Mouse (Mus musculus): ENCODE results near the gene Cdh4. TPM values are rescaled to one million over a fixed set of nuclear protein-coding genes. Genes with fewer than 3 reads are reported as not detected.

Cdh4 gene
- polyA plus RNA-seq, 1 experiment from 2014 or later = 0.20 TPM

DNA sequence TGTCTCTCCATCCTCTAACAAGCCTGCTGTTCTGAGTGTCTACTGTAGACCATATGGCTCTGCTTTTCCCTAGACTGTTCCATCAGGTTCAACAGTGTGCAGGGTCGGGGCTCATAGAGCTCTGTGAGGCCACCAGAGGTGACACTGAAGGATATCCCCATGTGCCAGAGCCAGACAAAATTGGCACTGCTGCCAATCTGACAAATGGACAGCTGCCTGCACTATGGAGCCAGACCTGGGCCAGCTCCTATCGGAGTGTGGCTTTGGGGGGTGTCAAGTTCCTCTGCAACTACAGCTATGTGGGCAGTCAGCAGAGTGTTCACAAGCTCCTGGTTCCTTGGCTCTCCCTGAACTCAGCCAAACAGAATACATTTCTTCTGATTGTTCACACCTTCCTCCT, 164.1 kb downstream of the Cdh4 start:
- no peaks in the 10 kb centered on the region for H3K4me1 ChIP-seq
- H3K36me3 ChIP-seq = no peaks in the 10 kb centered on the region
- 0 out of 2 replicates have a peak, but pooled peaks cover 2% of the 10 kb centered on the region for H3K9me3 ChIP-seq (replicated peaks)
- no peak overlapping the region for H3K4me3 ChIP-seq
- H3K9ac ChIP-seq = no peak overlapping the region
- H3K27ac ChIP-seq = no peak overlapping the region
- WGBS (ENCODE audit: insufficient replicate concordance) = 80% methylated on average over 2 of the region's 2 CpGs
- no peak overlapping the region for H3K4me2 ChIP-seq
- no peak for ATAC-seq
- no peaks in the 10 kb centered on the region for H3K27me3 ChIP-seq (replicated peaks)

DNA sequence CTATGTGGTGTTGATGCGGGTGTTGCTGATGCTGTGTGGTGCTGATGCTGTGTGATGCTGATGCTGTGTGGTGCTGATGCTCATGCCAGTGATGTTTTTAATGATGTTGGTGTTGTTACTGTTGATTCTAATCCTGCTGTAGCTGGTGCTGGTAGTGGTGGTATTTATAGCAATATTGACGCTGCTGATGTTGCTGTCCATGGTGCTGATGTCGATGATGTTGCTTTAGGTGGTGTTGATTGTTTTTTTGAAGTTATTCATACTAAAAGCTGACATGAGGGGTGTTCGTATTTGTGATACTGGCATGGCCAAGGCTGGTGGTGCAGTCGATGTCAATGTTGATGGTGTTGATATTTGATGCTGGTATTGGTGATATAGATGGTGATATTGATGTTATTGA, 173.7 kb downstream of the Cdh4 start:
- no peaks in the 10 kb centered on the region for H3K36me3 ChIP-seq
- no peak overlapping the region for H3K27ac ChIP-seq
- ATAC-seq = no peak
- H3K27me3 ChIP-seq (replicated peaks) = no peaks in the 10 kb centered on the region
- WGBS (ENCODE audit: insufficient replicate concordance) = 37% methylated on average over 5 of the region's 5 CpGs
- H3K4me1 ChIP-seq = no peaks in the 10 kb centered on the region
- H3K9ac ChIP-seq = no peak overlapping the region
- H3K4me2 ChIP-seq = no peak overlapping the region
- H3K9me3 ChIP-seq (replicated peaks) = no peaks in the 10 kb centered on the region; the same call in none of the 2 replicates
- no peak overlapping the region for H3K4me3 ChIP-seq

DNA sequence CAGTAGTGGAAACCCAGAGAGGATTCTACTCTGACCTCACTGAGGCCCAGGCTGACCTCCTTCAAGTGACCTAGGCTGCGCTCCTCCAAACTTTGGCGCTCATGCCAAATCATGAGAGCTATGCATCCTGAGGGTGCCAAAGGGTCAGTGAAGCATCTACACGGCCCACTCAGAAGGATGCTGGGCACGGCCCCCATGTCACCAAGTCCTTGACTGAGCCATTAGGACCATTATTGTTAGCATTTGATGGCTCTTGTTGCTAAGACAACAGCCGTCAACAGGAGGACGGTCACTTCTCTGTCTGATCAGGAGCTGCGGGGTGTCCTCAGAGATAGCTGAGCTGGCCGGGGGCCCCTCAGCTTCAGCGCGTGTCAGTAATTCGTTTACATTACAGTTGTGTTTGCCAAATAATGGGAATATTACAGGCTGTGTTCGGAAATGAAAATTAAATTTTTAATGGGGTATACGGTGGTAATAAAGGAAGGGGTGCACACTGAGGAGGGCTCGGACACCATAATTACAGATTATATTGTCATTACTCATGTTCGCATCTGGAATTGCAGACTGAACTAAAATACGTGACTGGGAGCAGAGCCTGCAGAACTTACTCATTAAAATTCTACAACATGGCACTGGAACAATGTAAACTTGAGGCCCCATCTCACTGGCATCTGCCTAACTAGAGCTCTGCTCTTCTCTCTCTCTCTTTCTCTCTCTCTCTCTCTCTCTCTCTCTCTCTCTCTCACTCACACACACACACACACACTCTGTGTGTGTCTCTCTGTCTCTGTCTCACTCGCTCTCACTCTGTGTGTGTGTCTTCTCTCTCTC, 181.6 kb downstream of the Cdh4 start:
- Histone ChIP-seq H3K4me2 (no peak overlapping the region), H3K4me1 (no peaks in the 10 kb centered on the region), H3K27me3 (replicated peaks) (no peaks in the 10 kb centered on the region), H3K27ac (no peak overlapping the region), H3K9ac (no peak overlapping the region), H3K4me3 (no peak overlapping the region), H3K9me3 (replicated peaks) (no peaks in the 10 kb centered on the region), H3K36me3 (no peaks in the 10 kb centered on the region)
- 74% methylated on average over 17 of the region's 17 CpGs for WGBS (ENCODE audit: insufficient replicate concordance)
- no peak for ATAC-seq

DNA sequence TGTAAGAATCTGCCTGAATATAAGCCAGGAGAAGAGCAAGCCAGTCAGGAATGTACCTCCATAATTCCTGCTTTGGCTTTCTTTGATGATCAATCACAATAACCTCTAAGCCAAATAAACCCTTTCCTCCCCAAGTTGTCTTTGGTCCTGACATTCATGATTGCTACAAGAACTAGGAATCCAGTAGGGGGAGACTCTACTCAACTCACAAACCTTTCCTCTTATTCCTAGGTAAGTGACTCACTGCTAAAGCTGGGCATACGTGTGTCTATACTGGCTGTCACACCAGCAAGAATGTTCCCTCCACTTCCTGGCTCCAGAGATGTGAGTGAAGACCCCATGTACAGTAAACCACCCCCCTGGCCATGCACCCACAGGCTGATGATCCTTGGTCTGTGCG, 185.3 kb downstream of the Cdh4 start:
- Histone ChIP-seq H3K27me3 (replicated peaks) (no peaks in the 10 kb centered on the region), H3K9me3 (replicated peaks) (no peaks in the 10 kb centered on the region), H3K27ac (no peak overlapping the region), H3K9ac (no peak overlapping the region), H3K4me3 (no peak overlapping the region), H3K4me2 (no peak overlapping the region), H3K4me1 (no peaks in the 10 kb centered on the region), H3K36me3 (no peaks in the 10 kb centered on the region)
- no peak for ATAC-seq
- 62% methylated on average over 2 of the region's 2 CpGs for WGBS (ENCODE audit: insufficient replicate concordance)

DNA sequence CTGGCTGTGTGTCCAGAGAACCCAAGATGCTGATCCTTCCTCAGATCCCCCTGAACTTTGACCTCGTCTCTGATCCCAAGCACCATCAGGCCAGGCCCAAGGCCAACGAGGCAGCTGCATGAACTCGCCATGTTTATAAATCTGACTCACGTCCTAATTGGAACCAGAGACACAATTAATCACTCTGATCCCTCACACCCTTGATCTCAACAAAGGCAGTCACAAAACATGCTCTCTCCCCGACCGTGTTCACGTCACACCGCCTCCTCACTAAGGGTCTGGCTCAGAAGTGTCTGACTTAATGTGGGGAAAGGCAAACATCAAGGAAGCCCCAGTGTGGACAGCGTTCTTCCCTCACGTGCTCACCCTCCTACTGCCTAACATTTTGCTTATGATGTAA, 188.5 kb downstream of the Cdh4 start:
- Histone ChIP-seq H3K9me3 (replicated peaks) (no peaks in the 10 kb centered on the region), H3K27me3 (replicated peaks) (no peaks in the 10 kb centered on the region), H3K9ac (no peak overlapping the region), H3K27ac (no peak overlapping the region), H3K4me3 (no peak overlapping the region), H3K4me1 (no peaks in the 10 kb centered on the region), H3K4me2 (no peak overlapping the region), H3K36me3 (no peaks in the 10 kb centered on the region)
- ATAC-seq = no peak
- 66% methylated on average over 10 of the region's 10 CpGs for WGBS (ENCODE audit: insufficient replicate concordance)

DNA sequence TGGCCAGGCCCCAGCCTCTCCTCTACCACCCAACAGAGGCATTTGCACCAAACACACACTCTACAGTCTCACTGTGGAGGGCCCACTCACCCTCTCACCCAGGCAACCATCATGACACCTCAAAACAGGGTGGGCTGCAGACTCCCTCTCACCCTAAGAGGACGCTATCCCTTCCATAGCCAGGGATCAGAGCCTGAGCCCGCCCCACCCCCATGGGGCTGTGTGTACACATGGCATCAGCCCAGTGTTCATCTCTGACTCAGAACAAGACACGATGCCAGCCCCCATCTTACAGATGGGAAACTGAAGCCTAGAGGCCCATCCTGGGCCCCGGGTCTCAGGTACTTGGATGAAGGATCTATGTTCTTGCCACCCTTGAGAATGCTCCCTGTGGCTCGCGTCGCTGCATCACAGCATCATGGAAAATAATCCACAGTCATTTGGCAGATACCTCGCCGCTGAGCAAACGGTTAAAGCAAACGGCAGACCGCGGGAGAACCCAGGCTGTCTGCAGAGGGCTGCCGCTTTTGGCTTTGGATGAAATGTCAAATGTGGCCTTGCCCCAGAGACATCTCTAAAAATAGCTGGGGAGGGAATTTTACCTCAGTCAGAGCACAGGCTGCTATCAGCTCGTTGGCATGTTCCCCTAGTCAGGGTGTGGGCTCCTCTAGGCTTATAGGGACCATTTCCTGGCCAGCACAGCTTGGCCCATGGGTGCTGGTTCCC, 198.5 kb downstream of the Cdh4 start:
- H3K9ac ChIP-seq = no peak overlapping the region
- H3K36me3 ChIP-seq = no peaks in the 10 kb centered on the region
- H3K27ac ChIP-seq = no peak overlapping the region
- H3K9me3 ChIP-seq (replicated peaks) = no peaks in the 10 kb centered on the region
- H3K27me3 ChIP-seq (replicated peaks) = no peaks in the 10 kb centered on the region
- 65% methylated on average over 15 of the region's 15 CpGs for WGBS (ENCODE audit: insufficient replicate concordance)
- H3K4me3 ChIP-seq = no peak overlapping the region
- H3K4me1 ChIP-seq = no peaks in the 10 kb centered on the region
- H3K4me2 ChIP-seq = no peak overlapping the region
- no peak for ATAC-seq

DNA sequence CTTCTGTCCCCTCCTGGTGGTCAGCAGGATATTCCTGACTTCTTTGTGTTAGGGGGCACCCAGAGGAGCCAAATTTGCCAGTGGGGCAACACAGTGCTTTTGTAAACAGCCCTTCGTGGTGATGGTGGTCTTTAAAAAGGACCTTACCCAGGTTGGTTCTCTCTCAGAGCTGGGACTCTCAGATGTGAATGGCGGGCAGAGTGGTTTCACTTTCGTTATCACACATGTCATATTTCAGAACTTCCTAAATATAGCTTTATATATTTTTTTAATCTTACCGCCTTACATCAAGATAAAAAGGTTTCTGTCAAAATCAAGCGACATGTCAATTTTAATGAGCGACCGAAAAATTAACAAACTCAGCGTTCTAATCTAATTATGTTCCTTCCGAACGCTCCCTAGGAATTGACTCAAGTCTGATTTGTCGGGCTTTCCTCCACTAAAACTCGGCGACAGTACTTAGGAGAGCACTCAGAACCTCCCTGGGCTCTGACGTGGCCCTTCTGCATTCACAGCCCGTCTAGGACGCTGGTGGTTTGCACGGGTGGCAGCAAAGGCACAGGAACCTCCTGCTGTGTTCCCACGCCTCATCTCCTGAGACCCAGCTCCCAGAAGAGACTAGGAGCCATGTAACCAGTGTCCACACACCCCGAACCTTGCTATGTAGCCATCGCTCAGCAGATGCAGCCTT, 206.5 kb downstream of the Cdh4 start:
- ATAC-seq = no peak
- H3K27ac ChIP-seq = no peak overlapping the region
- no peak overlapping the region for H3K4me2 ChIP-seq
- no peak overlapping the region for H3K9ac ChIP-seq
- H3K36me3 ChIP-seq = no peaks in the 10 kb centered on the region
- no peaks in the 10 kb centered on the region for H3K27me3 ChIP-seq (replicated peaks)
- H3K4me3 ChIP-seq = no peak overlapping the region
- 65% methylated on average over 20 of the region's 20 CpGs for WGBS (ENCODE audit: insufficient replicate concordance)
- H3K9me3 ChIP-seq (replicated peaks) = no peaks in the 10 kb centered on the region
- no peaks in the 10 kb centered on the region for H3K4me1 ChIP-seq

DNA sequence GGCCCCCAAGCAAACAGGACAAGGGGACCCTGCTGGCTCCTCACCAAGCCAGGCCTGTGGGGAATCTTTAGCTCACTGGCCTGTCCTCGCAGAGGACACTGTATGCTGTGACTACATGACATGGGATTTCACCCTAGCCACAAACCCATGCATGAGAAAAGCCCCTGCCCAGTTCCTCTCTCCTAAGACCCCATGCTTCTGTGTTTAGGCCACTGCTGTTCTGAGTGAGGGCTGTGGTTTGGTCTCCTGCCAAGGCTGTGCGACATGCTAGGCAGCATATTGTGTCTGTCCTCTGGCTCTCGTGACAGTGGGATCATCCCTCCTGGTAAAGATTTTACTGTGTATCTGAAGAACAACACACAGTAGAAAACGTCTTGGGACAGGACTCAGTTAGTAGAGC, 207.1 kb downstream of the Cdh4 start:
- no peak overlapping the region for H3K4me2 ChIP-seq
- no peak overlapping the region for H3K4me3 ChIP-seq
- no peak overlapping the region for H3K27ac ChIP-seq
- H3K9me3 ChIP-seq (replicated peaks) = no peaks in the 10 kb centered on the region
- ATAC-seq = no peak
- 46% methylated on average over 4 of the region's 4 CpGs for WGBS (ENCODE audit: insufficient replicate concordance)
- H3K9ac ChIP-seq = no peak overlapping the region
- H3K4me1 ChIP-seq = no peaks in the 10 kb centered on the region
- no peaks in the 10 kb centered on the region for H3K36me3 ChIP-seq
- no peaks in the 10 kb centered on the region for H3K27me3 ChIP-seq (replicated peaks)

DNA sequence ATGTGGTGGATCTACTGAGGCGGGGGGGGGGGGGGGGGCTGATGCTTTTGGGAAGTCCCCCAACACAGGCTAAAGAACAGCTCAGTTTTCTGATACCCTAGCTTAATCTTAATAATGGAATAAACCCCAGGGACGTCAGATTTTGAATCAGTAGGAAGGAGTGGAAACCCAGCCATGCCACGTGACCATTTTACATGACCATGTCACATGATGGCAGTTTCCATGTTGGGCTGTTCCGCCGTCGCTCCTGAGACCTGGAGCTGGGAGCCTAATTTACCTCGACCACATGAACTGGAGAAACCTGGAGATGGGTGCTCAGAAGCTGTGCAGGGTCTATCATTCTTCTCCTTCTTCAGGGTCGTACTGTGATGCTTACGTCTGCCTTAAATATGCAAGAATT, 207.9 kb downstream of the Cdh4 start:
- H3K27ac ChIP-seq = no peak overlapping the region
- H3K27me3 ChIP-seq (replicated peaks) = no peaks in the 10 kb centered on the region
- H3K9me3 ChIP-seq (replicated peaks) = no peaks in the 10 kb centered on the region
- no peak overlapping the region for H3K9ac ChIP-seq
- 69% methylated on average over 9 of the region's 9 CpGs for WGBS (ENCODE audit: insufficient replicate concordance)
- ATAC-seq = no peak
- H3K4me3 ChIP-seq = no peak overlapping the region
- H3K4me2 ChIP-seq = no peak overlapping the region
- H3K36me3 ChIP-seq = no peaks in the 10 kb centered on the region
- no peaks in the 10 kb centered on the region for H3K4me1 ChIP-seq

DNA sequence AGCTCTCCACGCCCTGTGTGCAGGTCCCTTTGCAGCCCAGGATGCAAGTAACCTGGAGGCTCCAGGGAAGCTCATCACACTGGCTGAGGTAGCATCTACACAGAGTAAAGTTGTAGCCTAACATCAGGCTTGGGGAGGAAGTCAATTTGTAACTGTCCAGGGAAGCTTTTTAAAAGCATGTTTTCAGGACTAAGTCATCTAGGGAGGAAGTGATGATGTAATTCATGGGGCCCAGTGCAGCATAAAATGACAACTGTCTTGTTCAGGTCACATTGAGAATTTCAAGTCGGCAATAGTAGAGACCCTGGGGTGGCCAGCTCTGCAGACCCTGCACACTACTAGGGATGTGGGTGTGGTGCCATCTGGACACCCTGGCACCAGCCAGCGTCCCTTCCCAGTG, 213.3 kb downstream of the Cdh4 start:
- no peaks in the 10 kb centered on the region for H3K9me3 ChIP-seq (replicated peaks)
- no peaks in the 10 kb centered on the region for H3K36me3 ChIP-seq
- H3K4me2 ChIP-seq = no peak overlapping the region
- H3K27me3 ChIP-seq (replicated peaks) = no peaks in the 10 kb centered on the region
- WGBS (ENCODE audit: insufficient replicate concordance) = 44% methylated on average over 3 of the region's 3 CpGs
- no peak overlapping the region for H3K4me3 ChIP-seq
- no peak overlapping the region for H3K9ac ChIP-seq
- H3K27ac ChIP-seq = no peak overlapping the region
- H3K4me1 ChIP-seq = no peaks in the 10 kb centered on the region
- no peak for ATAC-seq

DNA sequence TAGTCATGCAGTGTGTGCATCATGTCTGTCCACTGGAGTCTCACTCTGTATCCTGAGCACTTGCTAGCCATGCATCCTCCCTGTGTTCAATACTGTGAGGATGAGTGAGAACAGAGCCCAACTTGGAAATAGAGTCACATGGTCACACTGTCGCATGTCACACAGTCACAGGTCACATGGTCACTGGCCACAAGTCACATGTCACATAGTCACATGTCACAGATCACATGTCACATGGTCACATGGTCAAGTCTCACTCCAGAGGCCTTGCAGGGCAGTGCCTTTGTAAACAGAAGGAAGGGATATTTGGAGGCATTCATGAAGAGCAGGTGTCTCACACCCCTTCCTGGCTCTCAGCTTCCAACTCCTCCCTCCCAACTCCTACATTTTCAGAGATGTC, 217.0 kb downstream of the Cdh4 start:
- peaks cover 7% of the 10 kb centered on the region; the same call in 1 of the 2 replicates for H3K4me1 ChIP-seq
- H3K9me3 ChIP-seq (replicated peaks) = no peaks in the 10 kb centered on the region
- H3K4me3 ChIP-seq = no peak overlapping the region
- peaks cover 16% of the 10 kb centered on the region; the same call in 1 of the 2 replicates for H3K27me3 ChIP-seq (replicated peaks)
- H3K9ac ChIP-seq = no peak overlapping the region
- WGBS (ENCODE audit: insufficient replicate concordance) = 74% methylated on average over 1 of the region's 1 CpGs
- no peak overlapping the region for H3K4me2 ChIP-seq
- no peak for ATAC-seq
- no peaks in the 10 kb centered on the region for H3K36me3 ChIP-seq
- no peak overlapping the region for H3K27ac ChIP-seq
